Mouse (Mus musculus) naive thymus-derived CD4-positive, alpha-beta T cell, adult 5 months (primary cell): ENCODE results near the gene Wdr34. TPM values are rescaled to one million over a fixed set of nuclear protein-coding genes. Genes with fewer than 3 reads are reported as not detected.

Experiments
- polyA plus RNA-seq: library from polyadenylated mRNA; unstranded; fragments of 100-300 nt; shearing (Covaris generic); gene quantifications from one replicate; pipeline ENCODE4 v1.2.1, GENCODE M21; 2017

Gene Wdr34
- polyA plus RNA-seq = 0.96 TPM

DNA sequence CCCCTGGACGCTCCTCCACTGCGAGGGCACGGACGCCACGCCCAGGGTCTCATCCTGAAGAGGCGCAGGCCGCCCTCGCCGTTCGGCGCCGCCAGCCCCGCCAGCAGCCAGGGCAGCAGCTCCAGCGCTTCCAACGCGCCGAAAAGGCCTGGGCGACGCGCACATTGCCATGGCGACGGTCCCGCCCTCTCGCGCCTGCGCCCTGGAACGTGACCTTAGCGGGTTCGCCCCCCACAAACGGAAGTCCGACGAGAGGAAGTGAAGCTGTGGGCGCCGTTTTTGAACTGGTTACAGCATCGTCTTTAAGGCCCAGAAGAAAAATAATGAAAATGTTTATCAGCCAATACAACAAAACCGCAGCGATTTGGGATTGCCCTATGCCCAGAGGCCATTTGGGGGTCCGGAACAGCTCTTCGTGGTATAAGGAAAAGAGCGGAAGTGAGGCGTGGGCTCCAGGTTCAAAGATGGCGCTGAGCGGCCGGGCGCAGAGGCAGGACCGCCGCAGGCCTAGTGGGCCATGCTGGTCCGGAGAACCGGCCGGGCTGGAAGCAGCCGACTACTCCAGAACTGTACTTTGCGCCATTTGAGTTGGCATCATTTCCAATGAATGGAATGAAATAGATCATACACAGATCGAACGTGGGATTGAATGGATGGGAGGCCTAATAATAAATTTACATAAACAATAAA is at the start of gene Wdr34:
Gene Wdr34, minus strand, starts transcription at position 183 of the 690 bp plus-strand sequence.

DNA sequence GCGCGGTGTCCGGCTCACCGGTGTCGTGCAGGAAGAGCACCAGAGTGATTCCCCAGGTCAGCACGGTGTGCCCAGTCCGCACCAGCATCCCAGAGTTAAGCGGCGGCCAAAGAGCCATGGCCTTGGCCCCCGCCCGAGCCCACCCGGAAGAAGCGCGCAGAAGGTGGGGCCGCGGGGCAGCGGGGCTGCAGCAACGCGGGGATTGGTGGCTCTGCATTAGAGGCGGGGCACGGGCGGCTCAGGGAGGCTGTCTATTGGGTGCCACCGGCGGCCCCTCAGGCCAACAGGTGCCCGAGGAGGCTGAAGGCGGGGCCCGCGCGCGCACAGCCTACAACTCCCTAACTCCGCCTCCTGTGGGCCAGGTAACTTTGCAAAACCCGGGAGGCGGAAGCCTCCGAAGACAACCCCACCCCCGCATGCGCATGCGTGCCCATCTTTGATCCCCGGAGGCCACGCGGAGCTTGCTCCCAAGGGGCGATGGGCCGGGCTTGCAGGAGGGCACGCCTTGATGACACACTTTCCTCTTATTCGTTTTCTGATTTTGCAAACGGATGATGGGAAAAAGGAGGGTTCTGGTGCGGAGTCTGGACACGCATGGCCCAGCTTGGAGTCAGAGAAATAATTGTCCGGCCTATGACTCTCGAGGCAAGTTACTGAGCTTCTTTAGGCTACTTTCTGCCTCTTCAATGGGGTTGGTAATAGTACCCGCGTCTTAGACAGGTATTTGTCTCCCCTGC is 45.0 kb upstream of the Wdr34 start, which contains the start of gene Zdhhc12:
Gene Zdhhc12, minus strand, starts transcription at position 178 of the 737 bp plus-strand sequence.

DNA sequence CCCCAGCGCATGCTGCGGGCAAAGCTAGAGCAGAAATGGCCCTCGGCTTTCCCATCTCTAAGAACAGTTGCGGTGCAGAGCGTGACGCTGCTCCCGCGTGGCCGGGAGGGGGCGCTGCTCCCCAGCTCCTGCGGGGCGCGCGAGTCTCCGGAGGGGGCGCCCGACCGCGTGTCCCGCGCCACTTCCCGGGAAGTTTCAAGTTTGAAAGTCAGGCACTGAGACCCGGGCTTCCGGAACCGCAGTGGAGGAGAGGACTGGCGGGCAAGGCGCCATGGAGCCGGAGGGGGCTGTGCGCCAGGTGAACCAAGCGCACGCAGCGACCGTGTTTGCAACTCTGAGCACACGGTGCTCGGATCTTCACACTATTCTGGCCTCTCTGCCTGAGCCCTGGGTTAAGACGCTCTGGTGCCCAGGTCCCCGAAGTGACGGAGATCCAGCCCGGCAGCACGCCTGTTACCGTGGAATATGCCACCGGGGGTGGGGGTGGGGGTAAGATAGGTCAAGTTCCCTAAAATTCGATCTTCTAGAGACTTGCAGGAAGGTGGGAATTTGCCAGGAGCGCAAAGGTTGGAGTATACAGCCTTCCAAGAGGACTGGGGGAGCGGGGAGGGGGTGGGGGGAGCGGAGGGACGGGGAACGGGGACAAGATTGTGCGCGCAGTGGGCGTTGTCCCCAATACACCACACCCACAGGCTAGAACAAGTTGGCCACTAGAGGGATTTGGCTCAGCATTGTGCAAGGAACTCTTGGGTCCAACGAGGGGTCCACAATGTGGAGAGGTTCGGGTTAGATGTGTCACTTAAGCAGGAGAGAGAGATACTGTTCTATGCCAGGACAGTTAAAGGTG is 29.0 kb upstream of the Wdr34 start, which contains the start of gene Pkn3:
Gene Pkn3, plus strand, starts transcription at position 183 of the 847 bp plus-strand sequence.

DNA sequence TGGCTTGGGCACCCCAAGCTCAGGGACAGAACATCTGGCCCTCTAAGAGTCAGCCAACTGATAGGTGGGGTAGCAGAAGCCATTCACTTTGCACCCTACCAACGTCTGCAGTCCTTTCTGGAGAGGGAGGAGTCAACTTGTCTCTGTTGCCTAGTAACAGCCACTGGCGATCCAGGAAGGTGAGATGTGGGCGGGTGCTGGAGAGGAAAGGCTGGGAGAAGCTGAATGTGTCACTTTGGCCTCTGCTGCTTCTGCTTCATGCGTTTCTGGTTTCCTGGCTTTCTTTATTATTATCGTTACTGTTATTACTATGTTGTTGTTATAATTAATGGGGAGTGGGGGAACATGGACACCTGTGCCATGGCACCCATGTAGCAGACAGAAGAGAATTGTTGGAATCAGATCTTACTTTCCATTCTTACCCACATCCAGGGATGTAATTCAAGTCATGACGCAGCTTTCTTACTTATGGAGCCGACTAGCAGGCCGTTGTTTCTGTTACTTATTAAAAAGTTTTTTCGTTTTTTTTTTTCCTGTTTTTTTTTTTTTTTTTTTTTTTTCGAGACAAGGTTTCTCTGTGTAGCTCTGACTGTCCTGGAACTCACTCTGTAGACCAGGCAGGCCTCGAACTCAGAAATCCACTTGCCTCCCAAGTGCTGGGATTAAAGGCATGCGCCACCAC is 8.7 kb upstream of the Wdr34 start, which contains the start of gene Set:
Gene Set, plus strand, starts transcription at position 156 of the 682 bp plus-strand sequence.

Other genes with a start within 250 kb of the Wdr34 start
- gene Slc27a4, start 246.2 kb downstream of the Wdr34 start, polyA plus RNA-seq = 9.5 TPM
- 20.1 TPM for gene Urm1, start 228.8 kb downstream of the Wdr34 start, polyA plus RNA-seq
- gene Cercam, start 179.7 kb downstream of the Wdr34 start, polyA plus RNA-seq = 0.30 TPM
- 80.1 TPM for gene Odf2, start 159.7 kb downstream of the Wdr34 start, polyA plus RNA-seq
- 76.2 TPM for gene Gle1, start 113.5 kb downstream of the Wdr34 start, polyA plus RNA-seq
- 128 TPM for gene Sptan1, start 83.3 kb downstream of the Wdr34 start, polyA plus RNA-seq
- gene Set, start 8.5 kb upstream of the Wdr34 start, polyA plus RNA-seq = 330 TPM
- gene Pkn3, start 28.8 kb upstream of the Wdr34 start, polyA plus RNA-seq = 0.70 TPM
- gene Zdhhc12, start 44.8 kb upstream of the Wdr34 start, polyA plus RNA-seq = 8.6 TPM
- 53.2 TPM for gene Zer1, start 75.7 kb upstream of the Wdr34 start, polyA plus RNA-seq
- 4.4 TPM for gene Tbc1d13, start 84.9 kb upstream of the Wdr34 start, polyA plus RNA-seq
- 24.0 TPM for gene Endog, start 122.6 kb upstream of the Wdr34 start, polyA plus RNA-seq
- 30.0 TPM for gene Spout1, start 129.6 kb upstream of the Wdr34 start, polyA plus RNA-seq
- gene Kyat1, start 157.0 kb upstream of the Wdr34 start, polyA plus RNA-seq = 8.2 TPM
- 8.6 TPM for gene Lrrc8a, start 188.8 kb upstream of the Wdr34 start, polyA plus RNA-seq
- 5.4 TPM for gene Gm28035, start 191.7 kb upstream of the Wdr34 start, polyA plus RNA-seq
- 5.3 TPM for gene Phyhd1, start 217.3 kb upstream of the Wdr34 start, polyA plus RNA-seq
- gene Gm28038, start 232.2 kb upstream of the Wdr34 start, polyA plus RNA-seq = 2.9 TPM
- 14.8 TPM for gene Dolk, start 237.5 kb upstream of the Wdr34 start, polyA plus RNA-seq
- 21.5 TPM for gene Nup188, start 237.5 kb upstream of the Wdr34 start, polyA plus RNA-seq